Mouse (Mus musculus) kidney, embryonic 15.5 days (tissue): ENCODE results near the gene Usp49. TPM values are rescaled to one million over a fixed set of nuclear protein-coding genes. Genes with fewer than 3 reads are reported as not detected.
"Not testable (repeated sequence)": the region's sequence is repeated elsewhere in the genome, so short reads cannot be mapped to it uniquely, and the experiment has no call there.

ENCODE experiments used
- ATAC-seq: fragments of 200-750 bp; cut with Nextera tagmentation; replicated peaks from 2 replicates; pipeline ENCODE4 v1.8.0; 2017; ENCODE audit warnings: moderate TSS enrichment; ENCODE audit not compliant: low FRiP score
- H3K27ac ChIP-seq: fragments of 300-500 bp; sonication (generic); 2 replicates; pipeline ENCODE4 v1.5.1; 2015; ENCODE audit warnings: mild to moderate bottlenecking, inconsistent platforms
- H3K27me3 ChIP-seq: fragments of 300-500 bp; sonication (generic); 2 replicates; pipeline ENCODE4 v1.6.1; 2015; ENCODE audit warnings: inconsistent platforms
- H3K36me3 ChIP-seq: fragments of 300-500 bp; sonication (generic); 2 replicates; pipeline ENCODE4 v1.6.1; 2015; ENCODE audit warnings: inconsistent platforms
- H3K4me1 ChIP-seq: fragments of 300-500 bp; sonication (generic); 2 replicates; pipeline ENCODE4 v1.6.1; 2015; ENCODE audit warnings: inconsistent platforms
- H3K4me2 ChIP-seq: fragments of 300-500 bp; sonication (generic); 2 replicates; pipeline ENCODE4 v1.6.1; 2015; ENCODE audit warnings: moderate library complexity, mild to moderate bottlenecking, inconsistent platforms
- H3K4me3 ChIP-seq: fragments of 300-500 bp; sonication (generic); replicated peaks from 2 replicates; pipeline ENCODE4 v1.5.1; 2015; ENCODE audit warnings: mild to moderate bottlenecking, inconsistent platforms
- H3K9ac ChIP-seq: fragments of 300-500 bp; sonication (generic); 2 replicates; pipeline ENCODE4 v1.6.1; 2015; ENCODE audit warnings: mild to moderate bottlenecking, inconsistent platforms
- H3K9me3 ChIP-seq: fragments of 300-500 bp; sonication (generic); replicated peaks from 2 replicates; pipeline ENCODE4 v1.6.1; 2016; ENCODE audit warnings: inconsistent platforms
- WGBS: fragments of 180-500 bp; shearing (Covaris S2); methylation state at CpG from one replicate; pipeline ENCODE4 v1.1.7; 2015; ENCODE audit warnings: mixed read lengths; 5-methylcytosine and 5-hydroxymethylcytosine counted together
- polyA plus RNA-seq: library from polyadenylated mRNA; unstranded; fragments of >200 nt; fragmentation: Nextera tagmentation; extraction: Ambion mirVana; gene quantifications from 2 replicates; pipeline ENCODE4 v1.2.1, GENCODE M21; 2015

Gene Usp49
- polyA plus RNA-seq, 1 experiment from 2014 or later, result 5.0 TPM

DNA sequence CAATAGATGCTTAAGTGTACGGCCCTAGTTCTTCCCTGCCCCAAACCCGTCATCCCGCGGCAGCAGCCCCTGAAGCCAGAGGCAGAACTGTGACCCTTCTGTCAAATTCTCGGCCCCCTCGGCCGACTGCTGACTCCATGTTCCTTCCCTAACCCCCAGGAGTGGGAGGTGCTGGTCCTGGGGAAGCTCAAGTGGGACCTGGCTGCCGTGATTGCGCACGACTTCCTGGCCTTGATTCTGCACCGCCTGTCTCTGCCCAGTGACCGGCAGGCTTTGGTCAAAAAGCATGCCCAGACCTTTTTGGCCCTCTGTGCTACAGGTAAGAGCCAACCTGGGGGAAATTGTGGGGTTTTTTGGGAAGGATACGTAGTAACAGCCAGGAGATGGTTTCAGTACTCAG, 33.2 kb upstream of the Usp49 start:
- no peak for ATAC-seq
- H3K36me3 ChIP-seq, result peaks cover 56% of the 10 kb centered on the region
- peak overlapping the region; percentile 91 for H3K9ac ChIP-seq
- H3K4me1 ChIP-seq, result peaks cover 58% of the 10 kb centered on the region
- H3K27ac ChIP-seq, result peak overlapping the region; percentile 98
- no peaks in the 10 kb centered on the region for H3K9me3 ChIP-seq
- WGBS, result 59% methylated on average over 13 of the region's 13 CpGs
- H3K4me2 ChIP-seq, result peak overlapping the region; percentile 86
- H3K4me3 ChIP-seq, result peak overlapping the region; percentile 93
- no peaks in the 10 kb centered on the region for H3K27me3 ChIP-seq

DNA sequence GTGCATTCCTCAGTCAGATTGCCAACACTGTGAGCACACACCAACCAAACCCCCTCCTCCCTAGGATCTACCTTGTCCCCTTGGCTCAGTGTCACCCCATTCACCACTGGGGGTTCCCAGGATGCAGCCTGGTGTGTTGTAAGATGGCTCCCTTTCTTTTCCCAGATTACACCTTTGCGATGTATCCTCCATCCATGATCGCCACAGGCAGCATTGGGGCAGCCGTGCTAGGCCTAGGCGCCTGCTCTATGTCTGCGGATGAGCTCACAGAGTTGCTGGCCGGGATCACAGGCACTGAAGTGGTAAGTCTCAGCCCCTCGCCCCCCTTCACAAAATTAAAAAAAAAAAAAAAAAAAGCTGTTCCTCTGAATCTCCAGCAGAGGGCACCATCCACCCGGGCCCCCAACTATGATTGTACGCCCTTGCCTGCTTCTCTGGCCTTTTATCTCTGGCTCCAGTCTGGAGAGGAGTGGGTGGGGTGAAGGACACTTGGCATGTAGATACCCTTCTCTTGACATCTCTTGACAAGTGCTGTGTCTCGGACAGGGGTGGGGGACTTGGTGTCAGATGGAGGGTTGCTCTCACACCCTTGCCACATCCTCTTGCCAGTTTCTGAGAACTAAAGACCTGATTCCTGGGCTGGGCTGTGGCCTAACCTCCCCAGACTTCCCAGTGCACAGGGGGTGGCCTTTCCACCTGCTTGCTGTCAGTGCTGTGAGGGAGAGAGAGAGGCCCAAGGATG, 32.5 kb upstream of the Usp49 start:
- H3K27me3 ChIP-seq, result no peaks in the 10 kb centered on the region
- H3K36me3 ChIP-seq, result peaks cover 63% of the 10 kb centered on the region
- peaks cover 53% of the 10 kb centered on the region for H3K4me1 ChIP-seq
- ATAC-seq, result no peak
- peak overlapping the region; percentile 98 for H3K27ac ChIP-seq
- WGBS, result 22% methylated on average over 10 of the region's 10 CpGs
- no peak overlapping the region for H3K9ac ChIP-seq
- H3K4me3 ChIP-seq, result no peak overlapping the region
- no peaks in the 10 kb centered on the region for H3K9me3 ChIP-seq
- peak overlapping the region; percentile 86; the same call in 1 of the 2 replicates for H3K4me2 ChIP-seq

DNA sequence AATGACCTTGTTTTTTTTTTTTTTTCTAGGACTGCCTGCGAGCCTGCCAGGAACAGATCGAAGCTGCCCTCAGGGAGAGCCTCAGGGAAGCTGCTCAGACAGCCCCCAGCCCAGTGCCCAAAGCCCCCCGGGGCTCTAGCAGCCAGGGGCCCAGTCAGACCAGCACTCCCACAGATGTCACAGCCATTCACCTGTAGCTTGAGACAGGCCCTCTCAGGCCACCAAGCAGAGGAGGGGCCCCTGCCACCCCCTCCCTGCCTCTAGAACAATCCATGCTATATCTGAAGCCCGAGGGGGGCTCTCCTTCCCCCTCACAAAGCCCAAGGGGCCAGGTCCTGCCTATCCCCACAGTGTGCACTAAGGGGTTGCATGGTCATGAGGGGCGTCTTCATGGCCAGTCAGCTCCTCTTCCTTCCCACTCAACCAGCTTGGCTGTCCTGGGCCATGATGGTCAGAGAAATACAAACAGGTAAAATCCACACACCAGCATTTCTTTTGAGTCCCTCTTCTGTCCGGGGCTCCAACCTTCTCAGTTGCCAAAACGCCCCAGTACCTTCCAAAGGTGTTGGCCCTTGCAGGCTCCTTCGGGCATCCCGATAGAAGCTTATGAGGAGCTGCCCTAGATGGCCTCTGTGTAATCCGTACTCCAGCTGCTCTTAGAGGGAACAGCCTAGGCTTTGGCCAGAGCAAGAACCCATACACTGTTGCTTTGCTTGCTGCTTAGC, 31.7 kb upstream of the Usp49 start:
- WGBS, result 78% methylated on average over 10 of the region's 10 CpGs
- H3K36me3 ChIP-seq, result peaks cover 69% of the 10 kb centered on the region
- peaks cover 53% of the 10 kb centered on the region for H3K4me1 ChIP-seq
- not testable (repeated sequence) for H3K9me3 ChIP-seq, H3K4me3 ChIP-seq, H3K4me2 ChIP-seq, ATAC-seq, H3K9ac ChIP-seq, H3K27me3 ChIP-seq
- peak overlapping the region; percentile 98 for H3K27ac ChIP-seq

DNA sequence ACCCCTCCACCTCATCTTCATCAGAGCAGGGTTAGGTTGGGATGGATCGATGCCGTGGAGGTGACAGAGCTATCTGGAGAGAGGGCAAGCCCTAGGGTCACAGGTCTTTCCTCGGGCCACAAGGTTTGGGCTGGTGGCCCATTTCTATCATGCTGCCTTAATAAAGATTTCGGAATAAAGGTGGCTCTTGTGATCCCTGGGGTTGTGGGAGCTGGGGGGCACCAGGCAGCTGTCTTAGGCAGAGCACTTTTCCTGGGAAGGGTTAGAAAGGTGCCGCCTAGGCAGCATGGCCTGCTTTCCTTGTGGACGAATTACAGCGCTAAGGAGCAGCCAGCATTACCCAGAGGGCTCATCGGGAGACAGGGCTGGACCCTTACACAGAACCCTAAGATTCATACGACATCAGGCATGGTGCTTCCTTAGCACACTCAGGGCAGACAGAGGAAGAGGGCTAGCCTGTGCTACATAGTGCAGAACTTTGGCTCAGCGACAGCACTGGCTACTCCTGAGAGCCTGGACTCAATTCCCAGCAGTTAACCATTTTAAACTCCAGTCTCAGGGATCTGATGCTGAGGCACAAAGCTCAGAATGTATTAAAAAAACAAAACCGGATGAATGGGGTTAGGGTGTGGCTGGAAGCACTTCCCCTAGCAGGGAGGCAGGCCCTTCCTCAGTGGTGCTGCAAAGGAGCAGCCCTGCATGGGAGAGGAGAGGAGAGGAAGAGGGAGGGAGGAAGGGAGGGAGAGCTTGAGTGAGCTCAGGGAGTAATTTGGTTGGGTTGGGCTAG, 30.8 kb upstream of the Usp49 start:
- no peak overlapping the region for H3K4me3 ChIP-seq
- peaks cover 53% of the 10 kb centered on the region for H3K4me1 ChIP-seq
- peaks cover 79% of the 10 kb centered on the region for H3K36me3 ChIP-seq
- peak overlapping the region; percentile 81 for H3K27ac ChIP-seq
- WGBS, result 71% methylated on average over 11 of the region's 11 CpGs
- no peak for ATAC-seq
- H3K9ac ChIP-seq, result no peak overlapping the region
- H3K27me3 ChIP-seq, result no peaks in the 10 kb centered on the region
- no peaks in the 10 kb centered on the region for H3K9me3 ChIP-seq
- H3K4me2 ChIP-seq, result no peak overlapping the region

DNA sequence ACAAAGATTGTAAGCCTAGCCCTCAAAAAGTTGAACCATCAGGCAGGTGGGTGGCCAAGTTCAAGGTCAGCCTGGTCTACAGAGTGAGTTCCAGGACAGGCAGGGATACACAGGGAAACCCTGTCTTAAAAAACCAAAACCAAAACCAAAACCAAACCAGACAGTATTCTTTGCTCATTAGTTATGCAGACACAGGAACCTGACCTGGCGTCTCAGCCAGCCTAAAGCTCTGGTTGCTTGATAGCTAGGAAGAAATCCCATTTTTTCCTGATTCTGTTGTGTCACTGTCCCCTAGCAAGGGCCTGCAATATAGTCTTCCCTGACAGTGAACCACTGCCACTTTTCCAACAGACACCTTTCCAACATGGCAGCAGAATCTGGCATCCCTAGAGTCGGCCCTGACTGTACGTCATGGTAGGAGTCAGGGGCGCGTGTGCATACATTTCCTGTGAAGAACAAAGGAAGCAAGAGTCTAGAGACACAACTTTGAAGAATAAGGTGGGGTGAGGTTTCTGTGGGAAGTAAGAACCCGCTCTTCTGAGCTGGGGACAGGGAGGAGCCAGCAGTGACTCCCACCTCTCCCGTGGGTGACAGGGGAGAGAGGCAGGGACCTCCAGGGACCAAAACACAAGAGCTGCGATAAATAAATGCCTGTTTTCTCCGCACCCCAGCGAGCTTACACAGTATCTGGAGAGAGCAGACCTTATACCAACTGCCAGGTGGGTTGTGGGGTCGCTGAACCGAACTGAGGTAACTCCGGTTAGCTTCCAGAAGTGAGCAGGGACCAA, 29.7 kb upstream of the Usp49 start:
- Histone ChIP-seq H3K4me2 (no peak overlapping the region), H3K36me3 (peaks cover 90% of the 10 kb centered on the region), H3K4me3 (no peak overlapping the region), H3K4me1 (peaks cover 42% of the 10 kb centered on the region), H3K9me3 (no peaks in the 10 kb centered on the region), H3K27ac (peak overlapping the region; percentile 81), H3K27me3 (no peaks in the 10 kb centered on the region), H3K9ac (no peak overlapping the region)
- 85% methylated on average over 13 of the region's 13 CpGs for WGBS
- ATAC-seq, result no peak

DNA sequence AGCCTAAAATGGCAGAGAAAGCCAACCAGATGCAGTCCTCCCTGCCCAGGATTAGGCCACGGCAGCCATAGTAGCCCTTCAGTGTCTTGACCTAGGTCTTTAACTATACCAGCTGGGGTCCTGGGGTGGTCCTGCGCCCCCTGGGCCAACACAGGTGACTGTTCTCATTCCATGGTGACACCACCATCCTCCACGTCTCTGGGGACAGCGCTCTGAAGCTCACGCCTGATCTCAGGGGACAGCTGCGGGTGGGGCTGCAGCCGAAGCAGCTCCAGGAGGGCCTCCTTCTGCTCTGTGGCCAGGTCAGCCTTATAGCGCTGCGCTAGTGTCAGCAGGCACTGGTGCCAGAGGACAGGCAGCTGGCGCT, 29.1 kb upstream of the Usp49 start:
- no peak overlapping the region for H3K9ac ChIP-seq
- H3K9me3 ChIP-seq, result no peaks in the 10 kb centered on the region
- H3K27me3 ChIP-seq, result no peaks in the 10 kb centered on the region
- peak overlapping the region; percentile 81 for H3K27ac ChIP-seq
- peaks cover 95% of the 10 kb centered on the region for H3K36me3 ChIP-seq
- peaks cover 36% of the 10 kb centered on the region for H3K4me1 ChIP-seq
- no peak overlapping the region for H3K4me3 ChIP-seq
- WGBS, result 89% methylated on average over 10 of the region's 10 CpGs
- ATAC-seq, result no peak
- H3K4me2 ChIP-seq, result no peak overlapping the region

DNA sequence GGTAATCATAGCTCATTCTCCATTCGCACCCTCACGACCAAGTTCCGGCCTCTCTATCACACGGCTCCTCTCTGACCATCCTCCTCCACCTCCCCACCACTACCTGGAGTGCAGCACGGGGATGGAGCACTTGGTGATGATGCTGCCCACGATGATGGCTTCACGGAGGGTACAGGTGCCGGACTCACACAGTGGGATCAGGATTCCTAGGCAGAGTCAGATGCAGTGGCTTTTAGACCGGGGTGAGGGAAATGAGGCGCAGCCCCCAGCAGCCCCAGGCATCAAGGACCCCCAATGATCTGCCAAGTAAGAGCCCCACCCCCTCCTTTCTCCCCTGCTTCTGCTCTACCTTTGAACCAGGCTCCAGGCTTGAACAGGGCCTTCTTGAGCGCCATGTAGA, 28.2 kb upstream of the Usp49 start:
- H3K9ac ChIP-seq, result no peak overlapping the region
- peaks cover 97% of the 10 kb centered on the region for H3K36me3 ChIP-seq
- no peak for ATAC-seq
- no peak overlapping the region for H3K4me2 ChIP-seq
- H3K27ac ChIP-seq, result no peak overlapping the region
- H3K4me3 ChIP-seq, result no peak overlapping the region
- 91% methylated on average over 11 of the region's 11 CpGs for WGBS
- no peaks in the 10 kb centered on the region for H3K27me3 ChIP-seq
- H3K9me3 ChIP-seq, result no peaks in the 10 kb centered on the region
- peaks cover 27% of the 10 kb centered on the region for H3K4me1 ChIP-seq

DNA sequence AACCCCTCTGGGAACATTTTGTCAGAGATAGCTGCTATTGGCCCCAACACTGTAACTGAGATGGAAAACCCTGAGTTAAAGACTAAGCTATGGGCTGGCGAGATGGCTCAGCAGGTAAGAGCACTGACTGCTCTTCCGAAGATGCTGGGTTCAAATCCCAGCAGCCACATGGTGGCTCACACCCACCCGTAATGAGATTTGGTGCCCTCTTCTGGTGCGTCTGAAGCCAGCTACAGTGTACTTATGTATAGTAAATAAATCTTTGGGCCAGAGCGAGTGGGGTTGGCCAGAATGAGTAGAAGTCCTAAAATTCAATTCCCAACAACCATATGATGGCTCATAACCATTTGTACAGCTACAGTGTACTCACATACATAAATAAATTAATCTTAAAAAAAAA, 24.3 kb upstream of the Usp49 start:
- Histone ChIP-seq H3K9ac (no peak overlapping the region), H3K27me3 (no peaks in the 10 kb centered on the region), H3K4me1 (peaks cover 12% of the 10 kb centered on the region), H3K4me3 (no peak overlapping the region), H3K4me2 (no peak overlapping the region), H3K27ac (no peak overlapping the region), H3K36me3 (peaks cover 78% of the 10 kb centered on the region), H3K9me3 (no peaks in the 10 kb centered on the region)
- WGBS, result 75% methylated on average over 5 of the region's 5 CpGs
- no peak for ATAC-seq

DNA sequence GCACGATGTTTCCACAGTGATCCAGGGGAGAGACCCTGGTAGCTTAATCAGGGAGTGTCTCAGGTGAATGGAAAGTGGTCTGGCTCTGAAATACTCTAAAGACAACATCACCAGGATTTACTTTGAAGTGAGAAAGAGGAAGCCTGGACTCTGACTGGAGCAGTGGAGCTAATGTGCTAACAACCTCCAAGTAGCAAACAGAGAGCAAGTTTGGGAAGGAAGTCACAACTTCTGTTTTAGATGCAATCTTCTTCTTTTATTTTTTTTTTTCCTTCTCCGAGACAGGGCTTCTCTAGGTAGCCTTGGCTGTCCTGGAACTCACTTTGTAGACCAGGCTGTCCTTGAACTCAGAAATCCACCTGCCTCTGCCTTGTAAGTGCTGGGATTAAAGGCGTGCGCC, 21.3 kb upstream of the Usp49 start:
- 0 out of 2 replicates have a peak overlapping the region, but pooled peaks have one; percentile 81 for H3K4me3 ChIP-seq
- no peaks in the 10 kb centered on the region for H3K9me3 ChIP-seq
- H3K27ac ChIP-seq, result no peak overlapping the region
- ATAC-seq, result no peak
- H3K9ac ChIP-seq, result no peak overlapping the region
- no peaks in the 10 kb centered on the region for H3K27me3 ChIP-seq
- peaks cover 59% of the 10 kb centered on the region for H3K36me3 ChIP-seq
- 93% methylated on average over 4 of the region's 4 CpGs for WGBS
- H3K4me1 ChIP-seq, result peaks cover 25% of the 10 kb centered on the region
- no peak overlapping the region for H3K4me2 ChIP-seq

DNA sequence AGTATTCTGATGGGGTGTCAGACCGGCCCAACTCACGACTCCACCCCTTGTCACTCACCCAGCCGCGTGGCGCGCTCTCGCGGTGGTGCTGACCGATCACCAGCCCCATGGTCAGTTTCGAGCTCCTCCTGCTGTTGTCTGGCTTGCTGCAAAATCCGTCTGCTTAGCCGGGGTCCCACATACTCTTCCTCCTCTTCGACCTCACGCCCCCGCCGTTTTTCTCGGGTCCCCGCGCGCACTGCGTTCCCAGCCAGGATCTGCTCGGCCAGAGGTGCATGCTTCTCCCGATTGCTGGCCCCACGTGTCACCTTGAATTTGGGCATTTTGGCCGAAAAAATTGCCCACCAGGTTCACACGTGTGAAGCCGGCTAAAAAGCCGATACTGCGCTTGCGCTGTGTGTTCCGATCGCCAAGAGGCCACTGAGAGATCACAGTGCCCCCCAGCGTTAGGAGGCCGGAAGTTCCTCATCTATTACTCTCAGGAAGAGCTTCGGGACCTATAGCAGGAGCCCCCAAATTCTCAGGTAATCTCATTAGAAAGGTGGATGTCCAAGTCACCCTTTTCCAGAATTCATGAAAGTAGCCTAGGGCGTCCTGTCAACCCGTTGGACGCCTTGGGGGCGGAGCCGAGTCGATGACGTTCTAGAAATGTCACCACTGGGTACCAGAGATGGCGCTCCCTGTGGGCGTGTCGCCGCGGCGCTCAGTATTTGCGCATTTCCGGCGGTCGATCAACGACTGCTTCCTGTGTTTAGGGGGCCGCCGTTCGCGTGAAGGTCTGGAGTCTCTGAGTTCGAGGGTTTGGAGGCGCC, 19.4 kb upstream of the Usp49 start, which contains the start of the genes Bysl, Med20 and Gm20517:
Gene Bysl, minus strand, starts transcription at position 644 of the 812 bp plus-strand sequence.
Gene Med20, plus strand, starts transcription at position 734 of the 812 bp plus-strand sequence.
Gene Gm20517, plus strand, starts transcription at position 741 of the 812 bp plus-strand sequence.
- Histone ChIP-seq H3K36me3 (peaks cover 56% of the 10 kb centered on the region), H3K4me1 (peaks cover 25% of the 10 kb centered on the region), H3K4me3 (peak within 1 kb of the TSS; percentile 81), H3K4me2 (peak within 1 kb of the TSS; percentile 87), H3K27ac (peak within 1 kb of the TSS; percentile 82), H3K27me3 (no peaks in the 10 kb centered on the region), H3K9ac (peak within 1 kb of the TSS; percentile 88), H3K9me3 (no peaks in the 10 kb centered on the region)
- WGBS, result under 1% methylated on average over 59 of the region's 59 CpGs
- peak; percentile 94 for ATAC-seq

DNA sequence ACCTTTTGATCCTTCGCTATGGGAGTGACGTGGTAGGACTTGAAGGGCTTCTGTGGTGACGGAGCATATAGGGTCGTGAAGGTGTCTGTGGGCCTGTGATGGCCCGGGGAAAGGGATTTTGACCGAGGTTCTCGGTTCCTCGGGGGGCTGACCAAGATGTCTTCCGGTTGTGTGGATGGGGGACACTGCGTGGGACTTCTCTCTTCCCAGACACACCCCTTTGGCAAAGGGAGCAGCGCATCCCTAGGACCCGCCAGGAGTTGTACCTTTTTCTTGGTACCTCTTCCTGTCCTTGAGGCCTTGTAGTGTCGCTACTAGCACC, 18.9 kb upstream of the Usp49 start:
- no peak for ATAC-seq
- Histone ChIP-seq H3K9ac (peak overlapping the region; percentile 88), H3K36me3 (peaks cover 56% of the 10 kb centered on the region), H3K27ac (peak overlapping the region; percentile 82), H3K4me3 (peak overlapping the region; percentile 81), H3K27me3 (no peaks in the 10 kb centered on the region), H3K4me2 (peak overlapping the region; percentile 87), H3K9me3 (no peaks in the 10 kb centered on the region), H3K4me1 (peaks cover 25% of the 10 kb centered on the region)
- WGBS, result under 1% methylated on average over 13 of the region's 13 CpGs
